Mouse (Mus musculus): ENCODE data around the gene Rbm34.
"Not testable (repeated sequence)": the region's sequence is repeated elsewhere in the genome, so short reads cannot be mapped to it uniquely, and the experiment has no call there.

Rbm34 gene

GRCm38 (mm10) chr8:126970579-126971313 is at the start of gene Rbm34:
Rbm34 (minus strand) TSS chr8:126971071.
- peak; percentile 92 for DNase-seq

GRCm38 (mm10) chr8:127011668-127012067 is 40.8 kb upstream of the Rbm34 start:
- no peak for DNase-seq

- no peak for DNase-seq
Observed at GRCm38 (mm10) chr8:126994506-126994905, 23.6 kb upstream of the Rbm34 start.

DNA sequence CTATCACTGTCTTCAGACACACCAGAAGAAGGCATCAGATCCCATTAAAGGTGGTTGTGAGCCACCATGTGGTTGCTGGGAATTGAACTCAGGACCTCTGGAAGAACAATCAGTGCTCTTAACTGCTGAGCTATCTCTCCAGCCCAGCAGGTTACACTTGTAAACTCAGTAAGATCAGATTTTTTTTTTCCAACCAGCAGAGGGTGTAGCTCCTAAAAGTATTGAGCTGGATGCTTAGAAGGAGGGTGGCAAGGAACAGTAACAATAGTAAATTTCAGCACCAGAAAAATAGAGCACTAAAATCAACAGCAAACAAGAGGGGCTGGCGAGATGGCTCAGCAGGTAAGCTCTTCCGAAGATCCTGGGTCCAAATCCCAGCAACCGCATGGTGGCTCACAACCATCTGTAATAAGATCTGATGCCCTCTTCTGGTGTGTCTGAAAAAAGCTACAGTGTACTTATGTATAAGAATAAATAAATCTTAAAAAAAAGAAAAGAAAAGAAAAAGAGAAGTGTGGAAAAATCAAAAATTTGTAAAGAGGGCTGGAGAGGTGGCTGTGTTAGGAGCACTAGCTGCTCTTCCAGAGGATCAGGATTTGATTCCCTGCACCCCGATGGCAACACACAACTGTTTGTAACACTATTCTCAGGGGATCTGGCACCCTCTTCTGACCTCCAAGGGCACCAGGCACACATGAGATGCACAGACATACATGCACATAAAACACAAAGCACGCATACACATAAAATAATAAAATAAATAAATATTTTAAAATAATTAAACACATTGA is 18.7 kb upstream of the Rbm34 start:
- no peak for DNase-seq

- no peak for DNase-seq
Observed at GRCm38 (mm10) chr8:126988346-126989006, 17.6 kb upstream of the Rbm34 start.

DNA sequence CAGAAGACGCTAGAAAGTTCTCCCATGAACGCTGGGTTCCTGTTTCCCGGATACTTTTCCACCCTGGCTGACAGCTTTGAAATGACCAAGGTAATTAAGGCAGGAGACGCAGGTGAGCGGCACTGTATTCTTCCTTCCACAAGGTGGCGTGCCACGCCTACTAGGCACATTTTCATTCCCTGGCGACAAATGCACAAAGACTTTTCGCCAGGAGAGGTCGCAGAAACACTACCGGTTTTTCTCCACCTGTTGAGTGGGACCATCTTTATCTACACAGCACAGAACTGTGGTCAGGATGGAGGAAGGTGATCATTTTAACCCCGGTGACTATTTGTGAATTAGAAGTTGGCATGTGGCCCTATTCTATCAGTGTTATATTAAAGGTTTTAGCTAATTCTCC is 15.6 kb upstream of the Rbm34 start:
- DNase-seq, result peak; percentile 80

DNA sequence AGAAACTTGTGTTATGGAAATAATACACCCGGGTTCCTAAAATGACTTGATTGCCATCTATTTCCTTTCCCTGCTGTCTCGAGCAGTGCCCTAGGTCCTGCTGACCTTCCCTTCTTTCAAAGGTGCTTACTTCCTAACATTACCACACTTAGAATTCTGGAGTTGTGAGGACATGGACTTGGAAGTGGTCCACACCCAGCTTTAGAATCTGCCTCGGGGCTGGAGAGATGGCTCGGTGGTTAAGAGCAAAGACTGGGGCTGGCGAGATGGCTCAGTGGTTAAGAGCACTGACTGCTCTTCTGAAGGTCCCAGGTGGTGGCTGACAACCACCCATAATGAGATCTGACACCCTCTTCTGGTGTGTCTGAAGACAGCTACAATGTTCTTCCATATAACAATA is 9.2 kb upstream of the Rbm34 start:
- DNase-seq, result no peak

- no peak for DNase-seq
Observed at GRCm38 (mm10) chr8:126979091-126979920, 8.4 kb upstream of the Rbm34 start.

GRCm38 (mm10) chr8:126978535-126978934 is 7.7 kb upstream of the Rbm34 start:
- DNase-seq, result not testable (repeated sequence)

- no peak for DNase-seq
Observed at GRCm38 (mm10) chr8:126978028-126978427, 7.2 kb upstream of the Rbm34 start.

DNA sequence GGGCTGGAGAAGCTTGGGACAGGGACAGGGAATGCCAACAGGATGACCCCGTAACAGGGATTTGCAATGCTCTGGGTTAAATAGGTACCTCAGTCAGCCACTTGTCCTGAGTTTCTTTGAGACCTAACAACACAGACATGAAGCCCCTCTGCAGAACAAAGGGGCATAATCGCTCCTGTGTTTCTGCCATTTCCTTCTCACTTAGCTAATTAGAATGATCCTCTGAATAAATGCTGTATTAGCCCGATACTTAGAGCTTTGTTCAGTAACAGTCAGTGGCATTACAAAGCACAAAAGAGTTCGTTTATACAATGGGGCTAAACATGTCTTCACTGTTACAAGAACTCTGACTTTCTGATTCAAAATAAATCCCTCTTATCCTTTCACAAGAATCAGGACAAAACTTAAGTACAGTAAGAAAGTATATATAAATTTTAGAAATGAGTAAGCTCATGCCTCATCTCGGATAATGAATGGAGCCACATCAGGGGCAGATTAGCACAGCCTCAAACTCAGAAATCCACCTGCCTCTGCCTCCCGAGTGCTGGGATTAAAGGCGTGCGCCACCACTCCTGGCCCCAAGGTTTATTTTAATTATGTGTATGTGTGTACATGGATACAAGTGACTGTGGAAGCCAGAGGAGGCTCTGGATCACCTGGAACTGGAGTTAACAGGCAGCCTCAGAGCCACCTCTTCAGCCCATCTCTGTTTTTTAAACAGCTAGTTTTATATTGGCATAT is 5.9 kb upstream of the Rbm34 start:
- DNase-seq, result no peak

GRCm38 (mm10) chr8:126975706-126976105 is 4.8 kb upstream of the Rbm34 start:
- no peak for DNase-seq

GRCm38 (mm10) chr8:126974511-126974910 is 3.6 kb upstream of the Rbm34 start:
- no peak for DNase-seq

DNA sequence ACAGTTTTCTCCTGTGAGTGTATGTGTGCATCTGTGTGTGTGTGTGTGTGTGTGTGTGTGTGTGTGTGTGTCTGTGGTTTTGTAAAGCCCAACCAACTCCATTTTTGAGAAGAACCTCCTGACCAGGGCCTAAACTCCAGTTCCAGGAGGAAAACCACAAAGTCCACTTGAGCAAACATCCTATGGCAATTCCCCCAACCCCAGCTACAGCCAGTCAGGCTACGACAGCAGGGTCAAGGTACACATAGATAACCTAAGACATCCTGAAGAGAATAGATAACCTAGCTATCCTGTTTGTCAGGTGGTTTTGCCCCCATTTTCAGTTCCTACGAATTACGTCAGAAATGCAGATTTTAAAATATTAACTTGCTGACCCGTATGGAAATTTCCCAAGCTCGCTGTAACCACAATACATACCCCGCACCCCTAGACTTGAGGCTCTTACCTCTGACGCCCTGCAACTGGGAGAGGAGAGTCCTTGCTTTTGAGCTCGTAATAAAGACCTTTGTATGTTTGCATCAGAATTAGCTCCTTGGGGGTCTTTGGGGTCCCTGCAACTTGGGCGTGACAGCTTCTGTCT is 2.9 kb upstream of the Rbm34 start:
- no peak for DNase-seq

- DNase-seq, result no peak
Observed at GRCm38 (mm10) chr8:126972649-126973048, 1.8 kb upstream of the Rbm34 start.

GRCm38 (mm10) chr8:126972102-126972501 is 1.2 kb upstream of the Rbm34 start:
- no peak for DNase-seq

DNA sequence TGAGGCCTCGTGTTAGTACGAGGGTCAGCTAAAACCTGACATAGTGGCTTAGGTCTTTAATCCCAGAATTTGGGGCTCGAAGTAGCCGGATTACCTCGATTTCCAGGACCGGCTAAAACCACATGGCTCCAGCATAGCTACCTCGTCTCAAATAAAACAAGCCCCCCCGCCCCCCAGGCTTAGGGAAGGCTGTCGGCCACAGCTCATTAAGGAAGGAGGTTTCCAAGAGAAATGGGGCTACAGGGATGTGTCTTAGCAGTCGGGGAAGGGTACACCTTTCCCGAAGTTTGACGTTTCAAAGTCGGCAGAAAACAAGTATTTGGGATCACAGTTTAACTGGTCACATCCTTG is 418 bp upstream of the Rbm34 start:
- DNase-seq, result no peak

GRCm38 (mm10) chr8:126969546-126969945 is 1.3 kb downstream of the Rbm34 start:
- no peak for DNase-seq

DNA sequence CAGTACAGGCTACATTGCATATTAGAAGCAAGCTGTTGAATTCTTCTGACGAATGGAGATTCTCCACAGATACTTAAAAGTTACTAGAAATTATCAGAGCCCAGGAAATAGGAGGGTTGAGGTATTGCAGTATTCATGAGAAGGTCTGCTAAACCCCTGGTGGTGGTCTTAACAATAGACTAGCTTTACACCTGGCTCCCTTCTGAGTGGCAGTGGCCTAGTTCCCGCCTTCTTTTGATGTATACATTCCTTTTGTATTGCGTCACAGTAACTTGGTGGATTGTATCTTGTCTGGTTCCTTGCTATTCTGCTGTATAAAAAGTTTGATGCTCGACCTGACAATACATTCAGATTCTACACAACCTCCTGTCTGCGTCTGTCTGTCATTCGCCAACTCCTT is 2.8 kb downstream of the Rbm34 start:
- DNase-seq, result no peak

DNA sequence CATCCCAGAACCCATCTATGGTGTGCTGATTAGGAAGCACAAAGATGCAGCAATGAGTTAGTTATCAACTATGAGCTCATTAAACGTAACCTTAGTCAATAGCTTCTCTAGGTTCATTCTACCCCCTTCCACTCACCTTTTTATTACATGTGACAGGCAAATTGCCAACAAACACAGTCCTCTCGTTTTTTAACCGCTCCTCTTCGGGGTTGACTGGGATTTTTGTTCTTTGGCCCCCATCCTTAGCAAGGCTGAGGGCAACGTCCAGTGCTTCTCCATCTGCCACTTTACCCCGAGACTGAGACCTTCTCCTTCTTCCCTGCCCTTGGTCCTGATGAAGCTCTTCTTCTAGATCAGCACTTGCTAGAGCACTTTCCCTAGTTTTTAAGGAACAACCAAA is 5.6 kb downstream of the Rbm34 start:
- DNase-seq, result no peak

GRCm38 (mm10) chr8:126962871-126963270 is 8.0 kb downstream of the Rbm34 start:
- no peak for DNase-seq

GRCm38 (mm10) chr8:126961516-126961915 is 9.4 kb downstream of the Rbm34 start:
- DNase-seq, result no peak

Data from cerebellum, adult 11 months (tissue).